Mouse (Mus musculus) kidney, embryonic 14.5 days (tissue): ENCODE measurements around the gene Sema6d. TPM values are rescaled to one million over a fixed set of nuclear protein-coding genes. Genes with fewer than 3 reads are reported as not detected.
A peak's percentile ranks its signal among the peaks of the same experiment; 100 is the strongest.

Experiments
- ATAC-seq: fragments of 200-750 bp; cut with Nextera tagmentation; 2 replicates; pipeline ENCODE4 v1.8.0; 2017; ENCODE audit warnings: moderate number of reproducible peaks, mild to moderate bottlenecking, moderate TSS enrichment, moderate library complexity; ENCODE audit not compliant: low FRiP score, low TSS enrichment
- H3K27ac ChIP-seq: fragments of 300-500 bp; sonication (generic); 2 replicates; pipeline ENCODE4 v1.5.1; 2014; ENCODE audit warnings: low read depth, mild to moderate bottlenecking, low read length, moderate library complexity, mixed read lengths
- H3K27me3 ChIP-seq: fragments of 300-500 bp; sonication (generic); 2 replicates; pipeline ENCODE4 v1.6.1; 2014; ENCODE audit warnings: mild to moderate bottlenecking, low read length; ENCODE audit not compliant: control insufficient read depth, insufficient read depth
- H3K36me3 ChIP-seq: fragments of 300-500 bp; sonication (generic); 2 replicates; pipeline ENCODE4 v1.6.1; 2014; ENCODE audit warnings: low read length, mixed read lengths; ENCODE audit not compliant: control insufficient read depth, insufficient read depth
- H3K4me1 ChIP-seq: fragments of 300-500 bp; sonication (generic); 2 replicates; pipeline ENCODE4 v1.6.1; 2014; ENCODE audit warnings: low read length, mixed read lengths; ENCODE audit not compliant: control insufficient read depth, insufficient read depth
- H3K4me2 ChIP-seq: fragments of 300-500 bp; sonication (generic); replicated peaks from 2 replicates; pipeline ENCODE4 v1.6.1; 2014; ENCODE audit warnings: low read depth, mild to moderate bottlenecking, low read length
- H3K4me3 ChIP-seq: fragments of 300-500 bp; sonication (generic); 2 replicates; pipeline ENCODE4 v1.5.1; 2014; ENCODE audit warnings: mild to moderate bottlenecking, low read length
- H3K9ac ChIP-seq: fragments of 300-500 bp; sonication (generic); 2 replicates; pipeline ENCODE4 v1.6.1; 2014; ENCODE audit warnings: low read depth, mild to moderate bottlenecking, low read length, moderate library complexity
- H3K9me3 ChIP-seq: fragments of 300-500 bp; sonication (generic); 2 replicates; pipeline ENCODE4 v1.6.1; 2016; ENCODE audit warnings: low read length; ENCODE audit not compliant: control insufficient read depth
- WGBS: fragments of 180-500 bp; shearing (Covaris S2); extraction: QIAGEN DNeasy Blood & Tissue Kit; methylation state at CpG from one replicate; pipeline ENCODE4 v1.1.7; 2014; 5-methylcytosine and 5-hydroxymethylcytosine counted together
- polyA plus RNA-seq: library from polyadenylated mRNA; unstranded; fragments of >200 nt; fragmentation: Nextera tagmentation; extraction: Ambion mirVana; gene quantifications from 2 replicates; pipeline ENCODE4 v1.2.1, GENCODE M21; 2014

Sema6d gene
- polyA plus RNA-seq, 1 experiment from 2014 or later, result 11.8 TPM

DNA sequence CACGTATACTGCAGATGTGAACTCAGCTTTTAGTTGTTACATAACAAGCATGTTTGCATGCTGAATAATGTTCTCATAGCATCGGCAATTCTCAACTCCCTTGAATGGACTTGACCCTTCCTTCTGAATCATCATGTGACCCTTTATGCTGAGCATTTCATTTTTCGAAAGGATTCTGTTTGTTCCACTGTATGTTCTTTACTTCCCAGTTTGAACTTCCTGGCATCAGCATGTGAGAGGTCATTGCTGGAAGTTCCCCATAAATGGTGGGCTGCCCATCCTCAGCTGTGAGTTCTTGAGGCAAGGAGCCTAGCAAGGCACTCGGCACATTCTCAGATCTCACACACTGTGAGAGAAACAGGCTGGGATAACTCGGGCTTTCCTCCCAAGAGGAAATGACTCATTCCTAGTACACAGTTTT lies 594.7 kb downstream of the Sema6d start:
- Histone ChIP-seq H3K36me3 (no peaks in the 10 kb centered on the region), H3K9ac (no peak overlapping the region), H3K27ac (no peak overlapping the region), H3K9me3 (no peaks in the 10 kb centered on the region), H3K27me3 (no peaks in the 10 kb centered on the region), H3K4me3 (no peak overlapping the region), H3K4me2 (no peak overlapping the region), H3K4me1 (no peaks in the 10 kb centered on the region)
- no peak for ATAC-seq
- WGBS, result 81% methylated on average over 5 of the region's 5 CpGs

DNA sequence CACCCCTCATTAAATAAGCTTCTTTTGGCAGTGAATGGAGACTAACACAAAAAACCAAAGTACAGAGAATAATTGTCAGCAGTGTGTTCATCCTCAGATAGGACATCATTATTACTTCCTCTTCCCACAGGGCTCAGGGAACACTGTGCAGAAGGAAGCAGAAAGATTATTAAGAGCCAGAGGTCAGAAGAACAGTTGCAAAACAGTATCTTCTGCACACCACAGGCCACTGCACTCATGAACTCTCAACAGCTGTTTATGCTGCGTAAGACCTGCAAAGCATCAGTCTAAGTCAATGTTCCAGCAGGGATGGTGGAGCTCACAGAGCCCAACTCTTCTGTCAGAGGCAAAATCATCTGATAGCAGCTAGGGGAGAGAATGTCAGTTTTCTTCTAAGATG lies 600.6 kb downstream of the Sema6d start:
- no peaks in the 10 kb centered on the region for H3K27me3 ChIP-seq
- H3K36me3 ChIP-seq, result no peaks in the 10 kb centered on the region
- no peaks in the 10 kb centered on the region for H3K9me3 ChIP-seq
- H3K9ac ChIP-seq, result no peak overlapping the region
- H3K4me3 ChIP-seq, result no peak overlapping the region
- H3K4me1 ChIP-seq, result no peaks in the 10 kb centered on the region
- ATAC-seq, result no peak
- no peak overlapping the region for H3K4me2 ChIP-seq
- WGBS, result 93% methylated on average over 1 of the region's 1 CpGs
- no peak overlapping the region for H3K27ac ChIP-seq

DNA sequence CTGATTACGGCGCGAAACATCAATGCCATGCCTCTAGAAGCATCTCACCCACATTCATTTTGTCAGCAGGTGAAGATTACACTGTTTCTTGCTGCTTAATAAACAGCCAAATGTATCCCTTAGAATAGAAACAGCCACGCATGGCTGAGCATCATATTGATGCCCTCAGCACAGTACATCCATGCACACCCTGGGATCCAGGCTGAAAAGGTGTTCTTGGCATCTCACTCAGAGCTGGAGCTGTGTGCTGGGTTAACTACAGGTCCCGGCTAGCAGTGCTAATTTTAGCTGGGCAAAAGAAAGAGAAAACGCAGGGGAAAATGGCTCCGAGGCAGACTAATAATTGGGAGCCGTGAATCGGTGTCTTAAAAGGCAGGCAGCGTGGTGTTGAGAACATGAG lies 612.9 kb downstream of the Sema6d start:
- Histone ChIP-seq H3K9me3 (no peaks in the 10 kb centered on the region), H3K9ac (no peak overlapping the region), H3K4me3 (no peak overlapping the region), H3K27ac (no peak overlapping the region), H3K4me2 (no peak overlapping the region), H3K36me3 (no peaks in the 10 kb centered on the region), H3K27me3 (no peaks in the 10 kb centered on the region), H3K4me1 (no peaks in the 10 kb centered on the region)
- no peak for ATAC-seq
- 91% methylated on average over 10 of the region's 10 CpGs for WGBS

DNA sequence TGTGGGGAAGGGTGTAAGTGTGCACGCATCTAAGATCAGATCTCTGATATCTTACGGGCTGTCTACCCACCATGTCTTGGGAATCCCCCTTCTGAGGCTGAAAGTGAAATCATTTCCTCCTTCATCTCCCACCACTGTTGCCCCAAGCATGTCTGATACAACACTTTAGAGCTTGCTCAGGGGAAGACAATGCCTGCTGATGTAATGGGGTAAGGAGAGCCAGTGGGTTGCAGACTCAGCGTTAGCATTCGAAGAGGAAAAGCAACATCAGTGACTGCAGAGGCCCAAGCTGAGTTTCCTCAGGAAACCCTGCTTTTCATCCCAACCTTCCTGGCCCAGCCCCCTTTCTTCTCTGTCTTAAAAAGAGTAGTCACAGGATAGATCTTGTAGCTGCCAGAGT lies 615.2 kb downstream of the Sema6d start:
- 76% methylated on average over 4 of the region's 4 CpGs for WGBS
- H3K36me3 ChIP-seq, result no peaks in the 10 kb centered on the region
- no peak overlapping the region for H3K9ac ChIP-seq
- H3K4me2 ChIP-seq, result no peak overlapping the region
- no peaks in the 10 kb centered on the region for H3K27me3 ChIP-seq
- H3K4me1 ChIP-seq, result no peaks in the 10 kb centered on the region
- no peak overlapping the region for H3K27ac ChIP-seq
- no peaks in the 10 kb centered on the region for H3K9me3 ChIP-seq
- H3K4me3 ChIP-seq, result no peak overlapping the region
- 0 out of 2 replicates have a peak, but pooled peaks have one; percentile 39 for ATAC-seq

DNA sequence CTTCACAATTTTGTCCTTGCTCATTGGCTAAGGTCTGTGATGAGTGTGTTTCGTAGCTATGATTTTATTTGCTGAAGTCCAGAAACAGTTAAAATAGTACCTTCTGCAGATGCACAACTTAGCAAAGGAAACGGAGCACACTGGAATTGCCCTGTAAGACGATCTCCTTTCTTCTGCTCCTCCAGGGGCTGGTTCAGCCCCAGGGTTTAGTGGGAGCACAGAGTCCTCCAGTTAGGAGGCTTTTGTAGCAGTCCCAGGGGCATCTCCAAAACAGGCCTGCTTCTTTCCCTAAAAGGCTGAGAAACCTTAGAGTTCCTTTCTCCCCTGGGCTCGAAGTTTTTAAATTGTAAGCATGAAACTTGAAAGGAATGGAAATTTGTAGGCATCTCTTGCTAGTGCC lies 616.0 kb downstream of the Sema6d start:
- no peak overlapping the region for H3K27ac ChIP-seq
- WGBS, result 29% methylated on average over 4 of the region's 4 CpGs
- no peak overlapping the region for H3K4me3 ChIP-seq
- no peaks in the 10 kb centered on the region for H3K4me1 ChIP-seq
- no peak overlapping the region for H3K9ac ChIP-seq
- H3K36me3 ChIP-seq, result no peaks in the 10 kb centered on the region
- H3K9me3 ChIP-seq, result no peaks in the 10 kb centered on the region
- H3K4me2 ChIP-seq, result no peak overlapping the region
- no peak for ATAC-seq
- no peaks in the 10 kb centered on the region for H3K27me3 ChIP-seq

DNA sequence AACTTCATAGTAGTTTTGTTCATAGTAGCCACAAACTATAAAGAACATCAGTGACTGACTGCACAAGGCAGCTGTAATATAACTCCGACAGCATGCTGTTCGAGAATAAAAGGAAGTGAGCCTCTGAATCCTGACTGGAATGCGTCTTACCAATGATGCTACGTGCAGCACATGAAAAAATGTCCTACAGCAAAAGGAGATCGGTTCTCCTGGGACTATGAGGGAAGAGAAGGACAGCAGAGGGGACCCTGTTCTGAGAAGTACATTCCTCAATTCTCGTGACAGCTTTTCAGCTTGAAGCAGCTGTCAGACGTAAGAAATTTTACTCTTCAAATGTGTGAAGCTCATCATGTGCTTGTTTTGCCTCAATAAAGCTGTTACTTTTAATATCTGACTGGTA lies 617.1 kb downstream of the Sema6d start:
- no peak overlapping the region for H3K4me3 ChIP-seq
- no peaks in the 10 kb centered on the region for H3K27me3 ChIP-seq
- no peak overlapping the region for H3K9ac ChIP-seq
- no peaks in the 10 kb centered on the region for H3K9me3 ChIP-seq
- no peaks in the 10 kb centered on the region for H3K36me3 ChIP-seq
- H3K27ac ChIP-seq, result no peak overlapping the region
- no peaks in the 10 kb centered on the region for H3K4me1 ChIP-seq
- H3K4me2 ChIP-seq, result no peak overlapping the region
- WGBS, result 42% methylated on average over 7 of the region's 7 CpGs
- no peak for ATAC-seq
